Mouse (Mus musculus) embryonic facial prominence, embryonic 11.5 days (tissue): ENCODE results near the gene Haspin. TPM values are rescaled to one million over a fixed set of nuclear protein-coding genes. Genes with fewer than 3 reads are reported as not detected.

ENCODE experiments used
- ATAC-seq: fragments of 200-750 bp; cut with Nextera tagmentation; replicated peaks from 2 replicates; pipeline ENCODE4 v1.8.0; 2017; ENCODE audit warnings: low read depth; ENCODE audit not compliant: insufficient number of reproducible peaks, low FRiP score, low TSS enrichment
- DNase-seq: peaks from one replicate; pipeline ENCODE4 v3.0.0-alpha.2; 2015; ENCODE audit warnings: low spot score
- H3K27ac ChIP-seq: fragments of 300-500 bp; sonication (generic); replicated peaks from 2 replicates; pipeline ENCODE4 v1.5.1; 2014; ENCODE audit warnings: mild to moderate bottlenecking, low read depth, low read length, control low read depth
- H3K27me3 ChIP-seq: fragments of 300-500 bp; sonication (generic); 2 replicates; pipeline ENCODE4 v1.6.1; 2014; ENCODE audit warnings: mild to moderate bottlenecking, low read length, moderate library complexity, mixed read lengths; ENCODE audit not compliant: control insufficient read depth, insufficient read depth
- H3K36me3 ChIP-seq: fragments of 300-500 bp; sonication (generic); replicated peaks from 2 replicates; pipeline ENCODE4 v1.6.1; 2014; ENCODE audit warnings: low read depth, mild to moderate bottlenecking, low read length, moderate library complexity, mixed read lengths; ENCODE audit not compliant: control insufficient read depth, insufficient read depth
- H3K4me1 ChIP-seq: fragments of 300-500 bp; sonication (generic); 2 replicates; pipeline ENCODE4 v1.6.1; 2014; ENCODE audit warnings: low read length, mixed read lengths; ENCODE audit not compliant: control insufficient read depth, insufficient read depth
- H3K4me2 ChIP-seq: fragments of 300-500 bp; sonication (generic); 2 replicates; pipeline ENCODE4 v1.6.1; 2014; ENCODE audit warnings: low read depth, mild to moderate bottlenecking, control low read depth, low read length, moderate library complexity
- H3K4me3 ChIP-seq: fragments of 300-500 bp; sonication (generic); 2 replicates; pipeline ENCODE4 v1.5.1; 2014; ENCODE audit warnings: low read depth, low read length, control low read depth
- H3K9ac ChIP-seq: fragments of 300-500 bp; sonication (generic); replicated peaks from 2 replicates; pipeline ENCODE4 v1.6.1; 2014; ENCODE audit warnings: mild to moderate bottlenecking, control low read depth, low read length
- H3K9me3 ChIP-seq: fragments of 300-500 bp; sonication (generic); replicated peaks from 2 replicates; pipeline ENCODE4 v1.6.1; 2016; ENCODE audit warnings: mild to moderate bottlenecking, low read length, inconsistent platforms, mixed read lengths; ENCODE audit not compliant: control insufficient read depth
- WGBS: fragments of 180-500 bp; shearing (Covaris S2); extraction: QIAGEN DNeasy Blood & Tissue Kit; methylation state at CpG from one replicate; pipeline ENCODE4 v1.1.7; 2014; 5-methylcytosine and 5-hydroxymethylcytosine counted together
- polyA plus RNA-seq: library from polyadenylated mRNA; unstranded; fragments of >200 nt; fragmentation: Nextera tagmentation; extraction: Ambion mirVana; gene quantifications from 2 replicates; pipeline ENCODE4 v1.2.1, GENCODE M21; 2014

Haspin gene
- polyA plus RNA-seq, 1 experiment from 2014 or later: 21.6 TPM

- H3K4me3 ChIP-seq: peak overlapping the region; percentile 90
- no peak overlapping the region for H3K27ac ChIP-seq
- no peaks in the 10 kb centered on the region for H3K27me3 ChIP-seq
- no peak overlapping the region; the same call in none of the 2 replicates for H3K9ac ChIP-seq
- H3K9me3 ChIP-seq: no peaks in the 10 kb centered on the region
- 92% methylated on average over 6 of the region's 6 CpGs for WGBS
- ATAC-seq (no peak), DNase-seq (no peak)
- H3K4me2 ChIP-seq: peak overlapping the region; percentile 76
- H3K4me1 ChIP-seq: no peaks in the 10 kb centered on the region; the same call in 1 of the 2 replicates
- no peaks in the 10 kb centered on the region; the same call in none of the 2 replicates for H3K36me3 ChIP-seq
These were observed 1.5 kb downstream of the Haspin start for GRCm38 (mm10) chr11:73136587-73136986.

GRCm38 (mm10) chr11:73134222-73134621 lies 3.9 kb downstream of the Haspin start:
- H3K4me2 ChIP-seq: no peak overlapping the region
- no peaks in the 10 kb centered on the region; the same call in none of the 2 replicates for H3K36me3 ChIP-seq
- H3K27me3 ChIP-seq: no peaks in the 10 kb centered on the region
- no peaks in the 10 kb centered on the region; the same call in 1 of the 2 replicates for H3K4me1 ChIP-seq
- DNase-seq (no peak), ATAC-seq (no peak)
- no peak overlapping the region for H3K4me3 ChIP-seq
- WGBS: 91% methylated on average over 5 of the region's 5 CpGs
- H3K27ac ChIP-seq: no peak overlapping the region
- no peak overlapping the region for H3K9ac ChIP-seq
- H3K9me3 ChIP-seq: no peaks in the 10 kb centered on the region

GRCm38 (mm10) chr11:73132999-73133398 lies 5.1 kb downstream of the Haspin start:
- Histone ChIP-seq H3K27me3 (no peaks in the 10 kb centered on the region), H3K9ac (no peak overlapping the region), H3K36me3 (no peaks in the 10 kb centered on the region; the same call in none of the 2 replicates), H3K4me3 (no peak overlapping the region), H3K4me1 (no peaks in the 10 kb centered on the region; the same call in 1 of the 2 replicates), H3K27ac (no peak overlapping the region), H3K9me3 (no peaks in the 10 kb centered on the region), H3K4me2 (no peak overlapping the region)
- 95% methylated on average over 6 of the region's 6 CpGs for WGBS
- ATAC-seq (no peak), DNase-seq (no peak)

GRCm38 (mm10) chr11:73131020-73131419 lies 7.1 kb downstream of the Haspin start:
- no peaks in the 10 kb centered on the region; the same call in none of the 2 replicates for H3K36me3 ChIP-seq
- H3K27me3 ChIP-seq: no peaks in the 10 kb centered on the region
- H3K4me3 ChIP-seq: no peak overlapping the region
- H3K27ac ChIP-seq: no peak overlapping the region
- 82% methylated on average over 7 of the region's 7 CpGs for WGBS
- no peak overlapping the region for H3K9ac ChIP-seq
- no peaks in the 10 kb centered on the region; the same call in 1 of the 2 replicates for H3K4me1 ChIP-seq
- ATAC-seq (no peak), DNase-seq (no peak)
- H3K9me3 ChIP-seq: no peaks in the 10 kb centered on the region
- H3K4me2 ChIP-seq: no peak overlapping the region

GRCm38 (mm10) chr11:73126495-73126894 lies 11.6 kb downstream of the Haspin start:
- no peak overlapping the region for H3K9ac ChIP-seq
- 96% methylated on average over 6 of the region's 6 CpGs for WGBS
- no peak overlapping the region for H3K27ac ChIP-seq
- no peaks in the 10 kb centered on the region for H3K4me1 ChIP-seq
- no peaks in the 10 kb centered on the region for H3K27me3 ChIP-seq
- H3K36me3 ChIP-seq: no peaks in the 10 kb centered on the region; the same call in 1 of the 2 replicates
- ATAC-seq (no peak), DNase-seq (no peak)
- H3K4me2 ChIP-seq: no peak overlapping the region
- H3K9me3 ChIP-seq: no peaks in the 10 kb centered on the region
- H3K4me3 ChIP-seq: no peak overlapping the region

GRCm38 (mm10) chr11:73111414-73111813 lies 26.7 kb downstream of the Haspin start:
- H3K4me2 ChIP-seq: no peak overlapping the region
- WGBS: 65% methylated on average over 6 of the region's 6 CpGs
- H3K27ac ChIP-seq: no peak overlapping the region

GRCm38 (mm10) chr11:73109941-73110340 lies 28.2 kb downstream of the Haspin start:
- no peaks in the 10 kb centered on the region for H3K4me1 ChIP-seq
- H3K9me3 ChIP-seq: no peaks in the 10 kb centered on the region
- no peak overlapping the region for H3K4me3 ChIP-seq
- ATAC-seq (no peak), DNase-seq (no peak)
- no peaks in the 10 kb centered on the region for H3K36me3 ChIP-seq
- H3K9ac ChIP-seq: no peak overlapping the region
- H3K4me2 ChIP-seq: no peak overlapping the region
- no peak overlapping the region for H3K27ac ChIP-seq
- H3K27me3 ChIP-seq: no peaks in the 10 kb centered on the region
- 96% methylated on average over 3 of the region's 3 CpGs for WGBS

More at GRCm38 (mm10) chr11:73111414-73111813, 26.7 kb downstream of the Haspin start:
- H3K27me3 ChIP-seq: no peaks in the 10 kb centered on the region
- H3K36me3 ChIP-seq: no peaks in the 10 kb centered on the region
- H3K4me3 ChIP-seq: no peak overlapping the region
- ATAC-seq (no peak), DNase-seq (no peak)
- H3K4me1 ChIP-seq: no peaks in the 10 kb centered on the region
- H3K9ac ChIP-seq: no peak overlapping the region
- no peaks in the 10 kb centered on the region for H3K9me3 ChIP-seq

GRCm38 (mm10) chr11:73108898-73109625 lies 29.0 kb downstream of the Haspin start:
- H3K36me3 ChIP-seq: no peaks in the 10 kb centered on the region
- DNase-seq (no peak), ATAC-seq (no peak)
- WGBS: 80% methylated on average over 14 of the region's 14 CpGs
- no peak overlapping the region for H3K27ac ChIP-seq
- H3K4me3 ChIP-seq: no peak overlapping the region
- H3K9ac ChIP-seq: no peak overlapping the region
- no peaks in the 10 kb centered on the region for H3K4me1 ChIP-seq
- H3K9me3 ChIP-seq: no peaks in the 10 kb centered on the region
- H3K4me2 ChIP-seq: no peak overlapping the region
- H3K27me3 ChIP-seq: no peaks in the 10 kb centered on the region
